Mouse (Mus musculus) embryo, embryonic 11.5 days (tissue): ENCODE measurements around the gene Timm10.

ENCODE experiments used
- DNase-seq: peaks from one replicate; pipeline ENCODE4 v3.0.0-alpha.2; 2012; ENCODE audit warnings: low read depth, low spot score

Gene Timm10

GRCm38 (mm10) chr2:84858551-84858950 is 31.8 kb downstream of the Timm10 start:
- DNase-seq: no peak

- DNase-seq: no peak
Observed at GRCm38 (mm10) chr2:84859991-84860780, 33.4 kb downstream of the Timm10 start.

- no peak for DNase-seq
Observed at GRCm38 (mm10) chr2:84861430-84861829, 34.6 kb downstream of the Timm10 start.

- no peak for DNase-seq
Observed at GRCm38 (mm10) chr2:84862231-84862630, 35.4 kb downstream of the Timm10 start.

GRCm38 (mm10) chr2:84865616-84866571 is 39.1 kb downstream of the Timm10 start:
- DNase-seq: no peak

- DNase-seq: no peak
Observed at GRCm38 (mm10) chr2:84868521-84868943, 41.7 kb downstream of the Timm10 start.

GRCm38 (mm10) chr2:84868977-84869376 is 42.2 kb downstream of the Timm10 start:
- no peak for DNase-seq

GRCm38 (mm10) chr2:84870623-84871160 is 43.9 kb downstream of the Timm10 start:
- DNase-seq: no peak

- DNase-seq: no peak
Observed at GRCm38 (mm10) chr2:84872105-84872716, 45.4 kb downstream of the Timm10 start.

GRCm38 (mm10) chr2:84875842-84876241 is 49.0 kb downstream of the Timm10 start:
- DNase-seq: no peak
